Mouse (Mus musculus): Measurements from ENCODE around the gene 4930404N11Rik.

4930404N11Rik gene

GRCm38 (mm10) chr10:81365672-81366476 lies at the start of gene 4930404N11Rik:
TSS of gene 4930404N11Rik (minus strand) at chr10:81365816.
- peak; percentile 72 for DNase-seq

GRCm38 (mm10) chr10:81415146-81415545 lies 49.5 kb upstream of the 4930404N11Rik start:
- DNase-seq, result no peak

DNA sequence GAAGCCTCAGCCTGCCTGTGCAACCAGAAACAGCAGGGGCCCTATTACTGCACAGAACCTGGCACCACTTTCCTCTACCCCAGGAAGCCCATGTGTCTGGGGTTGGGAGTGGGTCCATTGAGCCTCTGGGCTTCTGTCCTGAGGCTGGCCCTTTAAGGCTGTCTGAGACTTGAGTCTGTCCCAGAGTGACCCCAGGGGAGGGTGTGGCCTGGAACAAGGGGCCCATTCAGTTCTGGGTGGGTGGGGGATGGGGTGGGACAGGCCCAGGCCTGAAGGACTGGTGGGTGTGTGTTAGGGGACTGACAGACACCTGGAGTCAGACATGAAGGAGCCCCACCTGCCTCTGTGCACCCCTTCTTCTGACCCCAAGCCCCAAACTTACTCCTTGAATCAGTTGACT lies 49.1 kb upstream of the 4930404N11Rik start:
- DNase-seq, result peak; percentile 86

- peak; percentile 90 for DNase-seq
Measured at GRCm38 (mm10) chr10:81413310-81414261, 48.0 kb upstream of the 4930404N11Rik start.

DNA sequence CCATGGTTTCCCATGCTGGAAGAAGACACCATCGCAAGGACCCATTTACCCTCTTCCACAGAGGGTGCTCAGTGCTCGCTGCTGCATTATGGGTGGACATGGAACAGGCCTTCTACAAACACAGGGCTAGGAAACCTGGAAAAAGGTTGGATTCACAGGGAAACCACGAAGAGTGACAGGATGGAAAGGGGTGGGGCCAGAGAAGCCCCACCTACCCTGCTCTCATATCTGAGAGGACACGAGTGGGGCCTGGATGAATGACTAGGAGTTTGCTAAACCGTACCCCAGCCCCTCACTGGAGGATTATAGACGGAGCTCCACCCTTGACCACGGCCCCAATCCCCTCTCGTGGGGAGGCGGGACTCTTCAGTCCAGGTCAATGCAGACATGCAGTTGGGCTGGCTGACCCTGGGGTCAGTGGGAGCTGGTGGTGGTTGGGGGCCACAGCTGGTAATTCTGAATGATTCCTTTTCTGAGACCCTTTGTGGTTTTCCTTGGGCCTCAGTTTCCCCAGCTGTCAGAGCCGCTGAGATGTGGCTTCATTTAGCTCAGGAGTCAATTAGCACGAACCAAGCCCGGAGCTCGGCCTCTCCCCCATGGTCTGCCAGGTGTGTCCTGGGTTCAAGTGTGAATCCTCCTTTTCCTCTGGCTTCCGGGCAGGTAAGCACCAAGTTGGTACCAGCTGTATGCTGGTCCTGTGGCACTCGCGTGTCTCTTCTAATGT lies 47.1 kb upstream of the 4930404N11Rik start:
- no peak for DNase-seq

DNA sequence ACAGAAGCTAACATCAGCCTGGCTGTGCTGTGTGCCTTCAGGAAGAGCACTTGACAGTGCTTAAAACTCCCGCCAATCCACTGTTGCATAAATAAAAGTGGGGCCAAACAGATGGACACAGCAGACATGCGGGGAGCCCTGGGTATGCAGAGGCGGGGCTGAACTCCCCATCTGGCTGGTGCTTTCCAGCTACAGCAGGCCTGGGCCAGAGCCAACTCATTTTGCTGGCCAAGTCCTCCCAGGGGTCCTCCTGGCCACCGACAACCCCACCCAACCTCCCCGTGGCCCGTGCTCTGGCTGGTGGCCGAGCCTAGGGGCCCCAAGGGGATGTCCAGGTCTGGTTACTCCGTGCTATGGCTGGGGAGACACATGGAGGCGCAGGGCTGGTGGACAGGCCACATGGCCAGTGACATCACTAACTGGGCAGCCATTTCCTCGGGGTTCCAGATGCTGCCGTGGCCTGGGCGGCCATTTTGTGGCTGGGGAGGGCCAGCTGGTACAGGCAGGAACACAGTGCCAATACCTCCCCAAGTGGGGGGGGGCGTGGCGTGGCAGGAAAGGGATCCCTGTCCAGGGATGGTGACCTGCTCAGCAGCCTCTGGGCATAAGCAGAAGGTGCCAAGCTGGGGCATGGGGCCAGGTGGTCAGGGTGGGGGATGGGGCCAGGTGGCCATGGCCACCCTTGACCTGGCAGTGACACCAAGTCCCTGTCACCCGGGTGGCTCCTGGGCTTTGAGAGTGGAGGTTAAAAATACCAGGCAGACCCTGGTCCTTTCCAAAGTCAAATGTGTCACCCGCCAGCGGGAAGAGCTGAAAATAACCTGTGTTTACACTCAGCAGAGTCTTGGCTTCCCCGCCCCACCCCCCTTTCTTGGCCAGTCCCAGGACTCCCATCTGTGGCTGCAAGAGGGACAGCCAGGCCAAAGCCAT lies 46.1 kb upstream of the 4930404N11Rik start:
- peak; percentile 67 for DNase-seq

- no peak for DNase-seq
Measured at GRCm38 (mm10) chr10:81410981-81411380, 45.4 kb upstream of the 4930404N11Rik start.

DNA sequence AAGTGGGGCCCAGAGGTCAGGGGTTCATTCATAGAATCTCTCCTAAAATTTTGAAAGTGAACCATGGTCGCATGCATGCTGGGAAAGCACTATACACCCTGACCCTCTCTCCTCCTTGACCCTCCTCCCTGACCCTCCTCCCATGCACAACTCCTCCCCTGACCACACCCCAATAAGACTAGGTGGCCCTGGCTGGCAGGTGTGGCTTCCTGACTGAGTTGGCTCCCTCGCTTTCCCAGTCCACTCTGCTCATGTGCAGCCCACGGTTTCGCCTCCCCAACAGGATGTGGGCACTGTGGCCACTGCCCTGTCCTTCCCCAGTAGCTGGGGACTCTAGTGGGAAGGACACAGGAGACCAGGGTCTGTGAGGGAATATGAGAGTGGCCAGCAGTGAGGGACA lies 44.7 kb upstream of the 4930404N11Rik start:
- DNase-seq, result no peak

DNA sequence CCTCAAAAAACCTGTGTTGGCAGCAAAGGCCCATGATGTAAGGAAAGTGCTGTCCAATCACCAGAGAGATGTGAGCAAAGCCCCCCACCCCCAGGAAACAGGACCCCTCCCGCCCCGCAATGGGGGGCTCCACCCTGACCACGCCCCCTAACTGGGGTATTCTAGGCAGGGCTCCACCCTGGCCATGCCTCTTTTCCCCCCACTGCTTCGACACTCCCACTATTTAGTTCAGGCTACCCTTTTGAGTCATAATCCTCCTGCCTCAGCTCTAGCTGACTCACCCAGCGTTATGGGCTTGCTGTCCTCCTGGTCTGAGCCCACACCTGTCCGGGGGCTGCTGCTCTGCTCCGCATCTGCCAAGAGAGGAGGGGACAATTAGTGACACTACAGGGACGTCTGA lies 43.7 kb upstream of the 4930404N11Rik start:
- DNase-seq, result no peak

DNA sequence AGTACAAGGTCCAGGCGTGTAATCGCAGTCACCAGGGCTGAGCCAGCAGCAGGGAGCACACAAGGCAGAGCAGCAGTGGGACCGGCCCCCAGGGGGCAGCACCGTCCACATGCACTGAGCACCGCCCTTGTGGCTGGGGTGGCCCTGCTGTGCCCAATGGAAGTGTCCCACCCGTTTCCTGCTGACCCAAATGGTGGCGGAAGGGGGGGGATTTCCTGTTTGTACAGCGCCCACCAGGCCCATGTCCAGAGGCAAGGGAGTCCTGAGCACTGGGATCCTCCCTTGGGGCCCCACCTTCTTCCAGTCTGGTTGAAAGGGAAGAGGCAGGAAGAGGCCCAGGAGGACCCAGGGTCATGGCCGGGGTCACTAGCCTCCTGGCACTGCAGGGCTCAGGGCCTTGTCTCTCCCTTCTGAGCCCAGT lies 43.3 kb upstream of the 4930404N11Rik start:
- peak; percentile 86 for DNase-seq

GRCm38 (mm10) chr10:81408424-81408729 lies 42.8 kb upstream of the 4930404N11Rik start:
- DNase-seq, result no peak

DNA sequence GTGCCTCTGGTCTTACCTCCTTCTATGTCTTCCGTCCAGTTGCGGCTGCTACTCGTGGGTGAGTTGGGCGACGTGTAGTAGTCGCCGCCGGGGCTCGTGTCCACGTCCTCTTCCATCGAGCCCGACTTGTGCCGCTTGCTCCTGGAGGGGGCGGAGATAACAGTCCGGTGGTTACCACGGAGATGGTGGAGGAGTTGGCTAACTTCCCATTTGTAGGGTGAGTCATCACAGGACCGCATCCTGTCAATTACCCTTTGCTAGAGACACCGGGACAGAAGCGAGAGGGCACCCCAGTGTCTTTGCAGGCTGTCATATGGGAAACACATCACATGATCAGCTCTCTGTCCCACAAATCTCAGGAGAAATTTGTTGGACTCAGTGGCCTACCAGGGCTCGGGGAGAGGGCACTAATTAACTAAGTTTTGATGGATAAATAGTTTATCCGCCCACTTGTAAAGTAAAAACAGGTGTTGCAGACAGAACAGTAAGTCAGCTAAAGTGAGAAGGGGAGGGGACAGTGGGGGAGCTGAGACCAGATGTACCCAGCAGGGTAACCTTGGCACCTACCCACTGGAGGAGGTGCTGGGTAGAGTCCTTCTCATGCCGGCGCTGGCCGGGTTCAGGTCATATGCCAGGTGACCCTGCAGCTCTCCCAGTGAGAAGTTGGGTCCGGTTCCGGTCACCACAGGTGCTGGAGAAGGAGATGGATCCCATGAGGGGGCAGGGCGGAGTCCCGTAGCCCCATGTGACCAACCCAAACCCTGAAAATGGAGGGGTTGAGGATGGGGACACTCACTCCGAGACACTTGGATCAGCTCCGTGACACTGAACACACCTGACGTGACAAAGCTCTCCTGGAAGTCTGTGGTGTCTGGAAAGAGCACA lies 42.2 kb upstream of the 4930404N11Rik start:
- peak; percentile 87 for DNase-seq

DNA sequence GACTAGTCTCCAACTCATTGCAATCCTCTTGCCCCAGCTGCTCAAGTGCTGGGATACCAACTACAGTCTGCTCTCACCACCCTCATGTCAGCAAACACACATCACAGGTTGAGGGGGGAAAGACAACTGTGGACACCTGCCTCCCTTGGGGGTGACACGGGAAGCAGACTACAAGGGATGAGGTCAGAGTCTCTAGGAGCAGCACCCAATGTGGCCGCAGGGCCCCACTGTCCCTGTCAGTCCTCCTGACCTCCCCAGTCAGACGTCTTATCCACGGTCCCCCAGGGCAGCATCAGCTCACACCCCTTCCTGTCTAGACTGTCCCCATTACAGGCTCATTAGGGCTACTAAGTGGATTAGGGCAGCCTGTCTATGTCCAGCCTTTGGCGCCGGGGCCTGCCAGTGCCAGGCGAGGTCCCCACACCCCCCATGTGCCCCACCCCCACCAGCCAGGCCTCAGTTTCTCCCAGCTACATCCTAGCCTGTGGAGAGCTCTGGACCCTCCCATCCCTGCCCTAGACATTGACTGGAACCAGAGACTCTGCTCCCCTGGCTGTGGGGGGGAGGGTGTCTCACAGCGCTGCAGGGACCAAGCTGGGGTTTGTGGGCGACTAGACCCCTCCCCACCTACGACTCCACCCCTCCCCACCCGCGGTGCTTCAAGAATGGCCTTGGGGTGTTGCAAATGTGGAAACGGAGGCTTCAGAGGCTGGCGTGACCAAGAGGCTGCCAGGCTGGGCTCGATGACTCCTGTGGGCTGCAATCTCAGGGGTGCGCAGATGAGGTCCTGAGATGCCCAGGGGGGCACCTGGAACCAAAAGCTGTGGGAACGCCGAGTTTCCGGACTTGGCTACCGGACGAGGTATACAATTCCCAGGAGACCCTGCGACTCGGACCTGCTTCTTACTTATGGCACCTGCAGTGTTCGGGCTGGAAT lies 41.2 kb upstream of the 4930404N11Rik start:
- DNase-seq, result peak; percentile 88

- DNase-seq, result no peak
Measured at GRCm38 (mm10) chr10:81405588-81406201, 40.1 kb upstream of the 4930404N11Rik start.

DNA sequence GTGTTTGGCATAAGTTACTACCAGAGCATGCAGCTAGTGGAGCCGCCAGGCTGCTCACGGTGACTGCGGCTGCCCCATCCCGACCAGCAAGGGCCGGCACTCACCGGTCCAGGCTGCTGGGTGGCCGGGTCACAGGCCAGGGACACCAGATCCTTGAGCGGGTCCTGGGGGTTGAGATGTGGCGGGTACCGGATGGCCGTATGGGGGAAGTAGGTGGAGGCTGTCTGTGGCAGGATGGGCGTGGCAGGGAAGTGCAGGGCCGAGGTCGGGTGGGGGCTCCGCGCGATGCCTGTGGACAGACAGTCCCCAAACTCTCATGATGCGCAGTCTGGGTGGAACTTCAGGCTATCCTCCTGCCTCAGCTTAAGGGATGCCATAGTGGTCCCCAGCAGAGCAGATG lies 39.1 kb upstream of the 4930404N11Rik start:
- DNase-seq, result no peak

- DNase-seq, result no peak
Measured at GRCm38 (mm10) chr10:81404082-81404481, 38.5 kb upstream of the 4930404N11Rik start.

- DNase-seq, result no peak
Measured at GRCm38 (mm10) chr10:81403511-81403910, 37.9 kb upstream of the 4930404N11Rik start.

GRCm38 (mm10) chr10:81402227-81402765 lies 36.7 kb upstream of the 4930404N11Rik start:
- no peak for DNase-seq

Measured in retina, postnatal 1 day (tissue).